Mouse (Mus musculus) gastrocnemius, adult 18-20 months (tissue): ENCODE results near the gene Dppa5a. TPM values are rescaled to one million over a fixed set of nuclear protein-coding genes. Genes with fewer than 3 reads are reported as not detected.

Experiments
- total RNA-seq, 2 experiments: library from RNA; stranded (reverse); gene quantifications; 2 replicates each; pipeline ENCODE4 v1.2.3; 2021

Dppa5a gene
- total RNA-seq, 2 experiments from 2014 or later, result not detected

Other genes starting within 250 kb of the Dppa5a start
- 10 to 100 TPM; 22.0 to 23.9 TPM for gene Gsta4, start 185.4 kb downstream of the Dppa5a start, total RNA-seq
- not detected for gene Gsta1, start 137.5 kb downstream of the Dppa5a start, total RNA-seq
- gene Gm3776, start 111.0 kb downstream of the Dppa5a start, total RNA-seq, result under 1 TPM in 1 of 2 experiments, not detected in 1; 0.32 TPM
- gene Gm10639, start 78.3 kb downstream of the Dppa5a start, total RNA-seq, result not detected
- gene Omt2a, start 53.4 kb downstream of the Dppa5a start, total RNA-seq, result not detected
- not detected for gene Omt2b, start 40.6 kb downstream of the Dppa5a start, total RNA-seq
- 1 to 10 TPM in 1 of 2 experiments, under 1 TPM in 1; 0.71 to 1.0 TPM for gene Gsta2, start 12.4 kb downstream of the Dppa5a start, total RNA-seq
- not detected for gene Ooep, start 10.5 kb upstream of the Dppa5a start, total RNA-seq
- gene Ddx43, start 27.6 kb upstream of the Dppa5a start, total RNA-seq, result not detected
- under 1 TPM; 0.11 to 0.14 TPM for gene Cgas, start 75.1 kb upstream of the Dppa5a start, total RNA-seq
- gene Mto1, start 80.0 kb upstream of the Dppa5a start, total RNA-seq, result 10 to 100 TPM; 18.1 to 18.3 TPM
- gene Gm17324, start 80.6 kb upstream of the Dppa5a start, total RNA-seq, result not detected
- gene Eef1a1, start 121.0 kb upstream of the Dppa5a start, total RNA-seq, result 100 to 1,000 TPM; 424 to 467 TPM
- gene Slc17a5, start 219.9 kb upstream of the Dppa5a start, total RNA-seq, result 1 to 10 TPM; 2.8 to 3.2 TPM
- gene Cd109, start 247.4 kb upstream of the Dppa5a start, total RNA-seq, result under 1 TPM; 0.27 to 0.74 TPM